Mouse (Mus musculus): Measurements from ENCODE around the gene Osbpl8.

DNA sequence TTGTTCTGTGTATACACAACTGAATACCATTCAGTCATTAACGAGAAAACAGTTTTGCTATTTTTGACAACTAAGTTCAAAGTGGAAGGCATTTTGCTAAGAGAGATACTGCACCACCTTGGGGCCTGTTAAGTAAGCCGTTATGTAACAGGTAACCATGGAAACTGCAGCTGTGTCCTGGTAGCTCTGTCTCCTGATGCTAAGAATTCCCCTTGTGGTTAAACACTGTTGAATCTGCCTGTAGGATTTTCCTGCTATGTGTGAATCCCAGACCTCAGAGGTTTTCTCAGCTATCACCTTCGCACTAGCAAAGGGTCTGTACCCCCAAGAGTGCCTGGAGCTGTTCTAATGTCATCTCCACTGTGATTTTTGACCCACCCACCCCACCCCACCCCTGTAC is 153.5 kb downstream of the Osbpl8 start:
- TF ChIP-seq GATA1 (IDR thresholded peaks at IDR 0.05; ENCODE audit: low read length) = no peak
- no peak for TF ChIP-seq TAL1 (IDR thresholded peaks at IDR 0.05; ENCODE audit: low read length)
